Mouse (Mus musculus) Muller cell, postnatal 12 days (primary cell): ENCODE measurements around the gene Slc27a2.
"Not testable (repeated sequence)": the region's sequence is repeated elsewhere in the genome, so short reads cannot be mapped to it uniquely, and the experiment has no call there.

Experiments used
- DNase-seq: peaks from one replicate; pipeline ENCODE4 v3.0.0-alpha.2; 2015; ENCODE audit errors: inconsistent ontology term

The Slc27a2 gene

GRCm38 (mm10) chr2:126601918-126602600 lies 49.9 kb downstream of the Slc27a2 start:
- DNase-seq: no peak

- DNase-seq: no peak
These were observed 54.0 kb downstream of the Slc27a2 start for GRCm38 (mm10) chr2:126606061-126606687.

GRCm38 (mm10) chr2:126606688-126607062 lies 54.5 kb downstream of the Slc27a2 start:
- no peak for DNase-seq

- DNase-seq: no peak
These were observed 55.5 kb downstream of the Slc27a2 start for GRCm38 (mm10) chr2:126607553-126608203.

- DNase-seq: not testable (repeated sequence)
These were observed 57.4 kb downstream of the Slc27a2 start for GRCm38 (mm10) chr2:126609600-126609999.

GRCm38 (mm10) chr2:126615355-126615754 lies 63.1 kb downstream of the Slc27a2 start:
- DNase-seq: no peak

GRCm38 (mm10) chr2:126618470-126619179 lies 66.4 kb downstream of the Slc27a2 start:
- no peak for DNase-seq

- no peak for DNase-seq
These were observed 67.1 kb downstream of the Slc27a2 start, which contains the start of gene Hdc for GRCm38 (mm10) chr2:126619249-126619704. Gene Hdc, minus strand, starts transcription at chr2:126619299.

GRCm38 (mm10) chr2:126622455-126622854 lies 70.2 kb downstream of the Slc27a2 start:
- no peak for DNase-seq

- DNase-seq: no peak
These were observed 70.9 kb downstream of the Slc27a2 start for GRCm38 (mm10) chr2:126623138-126623537.

GRCm38 (mm10) chr2:126628455-126628995 lies 76.3 kb downstream of the Slc27a2 start:
- no peak for DNase-seq

GRCm38 (mm10) chr2:126633165-126633564 lies 81.0 kb downstream of the Slc27a2 start:
- DNase-seq: no peak

- DNase-seq: no peak
These were observed 84.0 kb downstream of the Slc27a2 start for GRCm38 (mm10) chr2:126635939-126636823.
